11 mouse cellular contexts compared by ENCODE assay signal in genomic region chr16:97844967-97845937, GRCm38 (mm10). TPM values are rescaled to one million over a fixed set of nuclear protein-coding genes. Genes with fewer than 3 reads are reported as not detected.
DNase-seq lines count a peak whose midpoint lies in the region; ATAC-seq lines count a peak whose summit lies in the region.
"Had no signal": no experiment of that assay in that cellular context is flagged by ENCODE, and none has a peak within 500 bp of the region (broad histone marks: within the 10 kb centered on the region; RNA-seq: fewer than 3 reads in every experiment).

No protein-coding gene starts in this region.

- WGBS in heart, embryonic 15.5 days, result 66% methylated on average over 12 of the region's 12 CpGs
- WGBS in lung, embryonic 15.5 days, result 73% methylated on average over 12 of the region's 12 CpGs

- no peak overlapping the region for H3K4me3 ChIP-seq in heart, embryonic 15.5 days
- H3K4me3 ChIP-seq in lung, embryonic 15.5 days, result no peak overlapping the region
- H3K4me3 ChIP-seq: embryonic facial prominence, embryonic 15.5 days; limb, embryonic 13.5 days; neural tube, embryonic 12.5 days had no signal

- H3K9me3 ChIP-seq in heart, embryonic 15.5 days (replicated peaks), result no peaks in the 10 kb centered on the region
- no peaks in the 10 kb centered on the region for H3K9me3 ChIP-seq in lung, embryonic 15.5 days
- H3K9me3 ChIP-seq: embryonic facial prominence, embryonic 15.5 days; limb, embryonic 13.5 days; neural tube, embryonic 12.5 days had no signal

- peak; percentile 33 for DNase-seq in ovary, adult 18-20 months (ENCODE audit: low spot score)
- no peak for DNase-seq in ovary, postnatal 10 days (ENCODE audit: low spot score)
- DNase-seq in testis, postnatal 14 days (ENCODE audit: low spot score), result peak; percentile 40
- no peak for DNase-seq in left cerebral cortex, postnatal 10 days (ENCODE audit: extremely low spot score in 1 of 2, low spot score in 2 of 2)
- no peak for DNase-seq in right cerebral cortex, adult 2 months (ENCODE audit: low spot score in 2 of 2)
- DNase-seq: thymus, adult 18-20 months had no signal

- intact Hi-C loops in left cerebral cortex, postnatal 10 days (cut with DNase I), result no loop called here

- H3K36me3 ChIP-seq in heart, embryonic 15.5 days, result no peaks in the 10 kb centered on the region
- H3K36me3 ChIP-seq in lung, embryonic 15.5 days, result no peaks in the 10 kb centered on the region; the same call in 1 of the 2 replicates

- peak overlapping the region; percentile 35; the same call in 1 of the 2 replicates for H3K27ac ChIP-seq in heart, embryonic 15.5 days
- peak overlapping the region; percentile 61 for H3K27ac ChIP-seq in lung, embryonic 15.5 days
- H3K27ac ChIP-seq: embryonic facial prominence, embryonic 15.5 days; limb, embryonic 13.5 days; neural tube, embryonic 12.5 days had no signal

- no peak for ATAC-seq in heart, embryonic 15.5 days (replicated peaks; ENCODE audit: insufficient number of reproducible peaks, insufficient read depth, low FRiP score, low read depth)
- ATAC-seq in lung, embryonic 15.5 days (ENCODE audit: borderline replicate concordance, extremely low read depth, low FRiP score, low TSS enrichment), result peak; percentile 52

- no peak overlapping the region for H3K9ac ChIP-seq in heart, embryonic 15.5 days
- H3K9ac ChIP-seq in lung, embryonic 15.5 days, result no peak overlapping the region
- H3K9ac ChIP-seq: embryonic facial prominence, embryonic 15.5 days; limb, embryonic 13.5 days; neural tube, embryonic 12.5 days had no signal

- H3K4me2 ChIP-seq in heart, embryonic 15.5 days, result no peak overlapping the region
- H3K4me2 ChIP-seq in lung, embryonic 15.5 days, result no peak overlapping the region
- H3K4me2 ChIP-seq: embryonic facial prominence, embryonic 15.5 days; limb, embryonic 13.5 days; neural tube, embryonic 12.5 days had no signal

- H3K27me3 ChIP-seq in heart, embryonic 15.5 days, result no peaks in the 10 kb centered on the region
- no peaks in the 10 kb centered on the region for H3K27me3 ChIP-seq in lung, embryonic 15.5 days
- H3K27me3 ChIP-seq: embryonic facial prominence, embryonic 15.5 days; limb, embryonic 13.5 days; neural tube, embryonic 12.5 days had no signal

- peaks cover 26% of the 10 kb centered on the region for H3K4me1 ChIP-seq in heart, embryonic 15.5 days (replicated peaks)
- peaks cover 10% of the 10 kb centered on the region for H3K4me1 ChIP-seq in lung, embryonic 15.5 days

RNA-seq across cellular contexts. Expression of gene Prdm15, which starts 6.4 kb away (rescaled TPM):
- 4.8 and 6.0 TPM in 2 replicates for polyA plus RNA-seq in heart, embryonic 15.5 days (2015; fragmentation: Nextera tagmentation; extraction: Ambion mirVana)
- polyA plus RNA-seq in lung, embryonic 15.5 days (2015; fragmentation: Nextera tagmentation; extraction: Ambion mirVana), result 9.5 and 10.9 TPM in 2 replicates
- 10 to 100 TPM; 19.2 to 20.6 TPM for total RNA-seq in left cerebral cortex, postnatal 10 days (2021)

Comparison
In these comparisons a context has a peak if more than half of its experiments do, and no peak if none do; other contexts are left out.
1. DNase-seq: peak in ovary, adult 18-20 months (single experiment) and testis, postnatal 14 days (single experiment); none in ovary, postnatal 10 days (single experiment), left cerebral cortex, postnatal 10 days (0 of 2) and right cerebral cortex, adult 2 months (0 of 2).